Mouse (Mus musculus) bone marrow macrophage, adult 2 months (primary cell): ENCODE results near the gene Dnaja1.

Source experiments
- CTCF ChIP-seq: IDR thresholded peaks from 2 replicates; pipeline ENCODE4 v1.5.1; 2012; ENCODE audit warnings: low read depth, mild to moderate bottlenecking, low read length, moderate library complexity
- POLR2A ChIP-seq: IDR thresholded peaks from 2 replicates; pipeline ENCODE4 v1.6.1; 2012; ENCODE audit warnings: mild to moderate bottlenecking, low read depth, low read length, borderline replicate concordance

GRCm38 (mm10) chr4:40720910-40721309, 1.0 kb upstream of the Dnaja1 start:
- no peak for TF ChIP-seq POLR2A
- no peak for TF ChIP-seq CTCF
